Mouse (Mus musculus): ENCODE data around the gene Lama1. TPM values are rescaled to one million over a fixed set of nuclear protein-coding genes. Genes with fewer than 3 reads are reported as not detected.

The Lama1 gene
- polyA plus RNA-seq, 1 experiment: not detected

DNA sequence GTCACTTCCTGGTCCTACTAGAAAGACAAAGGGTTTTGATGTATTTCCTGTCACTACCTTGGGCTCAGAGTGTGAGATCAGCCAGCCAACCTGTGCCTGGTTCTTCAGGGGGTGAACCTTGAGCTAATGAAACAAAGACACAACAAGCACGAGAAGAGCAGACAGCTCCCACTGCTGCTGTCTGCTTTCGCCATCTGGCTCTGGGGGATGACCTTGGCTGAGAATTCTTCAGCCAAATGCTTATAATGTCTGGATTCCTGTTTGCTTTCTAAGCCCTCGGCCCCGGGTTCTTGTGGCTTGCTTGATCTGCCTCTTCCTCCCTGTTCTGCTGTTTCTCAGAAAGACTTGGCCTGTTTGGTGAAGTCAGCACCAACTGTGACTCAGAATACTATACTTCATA lies 6.4 kb upstream of the Lama1 start:
- Histone ChIP-seq H3K4me1 (ENCODE audit: control insufficient read depth) (no peaks in the 10 kb centered on the region), H3K36me3 (ENCODE audit: control insufficient read depth) (no peaks in the 10 kb centered on the region), H3K27me3 (ENCODE audit: control insufficient read depth) (no peaks in the 10 kb centered on the region), H3K4me3 (replicated peaks) (no peak overlapping the region), H3K9me3 (ENCODE audit: control insufficient read depth, low read length) (no peaks in the 10 kb centered on the region)
- no peak for TF ChIP-seq TAL1 (IDR thresholded peaks at IDR 0.05; ENCODE audit: low read length)

DNA sequence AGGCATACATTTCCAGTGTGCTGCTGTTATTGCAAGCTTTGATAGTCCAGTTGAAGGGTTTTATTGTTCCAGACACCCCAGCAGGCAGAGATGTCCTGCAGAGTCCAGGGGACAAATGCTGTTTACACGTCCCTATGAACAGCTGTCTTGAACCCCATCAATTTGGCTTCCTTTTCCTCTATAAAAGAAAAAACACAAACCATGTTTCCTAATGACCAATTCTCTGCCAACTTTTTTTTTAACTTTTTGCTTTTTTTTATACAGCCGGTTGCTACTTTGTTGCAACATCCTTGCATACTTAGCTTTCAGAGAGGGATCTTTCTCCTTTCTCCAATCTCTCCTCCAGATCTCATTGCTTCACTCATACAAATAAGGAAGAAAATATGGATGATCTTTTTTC lies 4.4 kb upstream of the Lama1 start:
- no peak overlapping the region for H3K4me3 ChIP-seq (replicated peaks)
- no peaks in the 10 kb centered on the region for H3K9me3 ChIP-seq (ENCODE audit: control insufficient read depth, low read length)
- H3K36me3 ChIP-seq (ENCODE audit: control insufficient read depth): no peaks in the 10 kb centered on the region

DNA sequence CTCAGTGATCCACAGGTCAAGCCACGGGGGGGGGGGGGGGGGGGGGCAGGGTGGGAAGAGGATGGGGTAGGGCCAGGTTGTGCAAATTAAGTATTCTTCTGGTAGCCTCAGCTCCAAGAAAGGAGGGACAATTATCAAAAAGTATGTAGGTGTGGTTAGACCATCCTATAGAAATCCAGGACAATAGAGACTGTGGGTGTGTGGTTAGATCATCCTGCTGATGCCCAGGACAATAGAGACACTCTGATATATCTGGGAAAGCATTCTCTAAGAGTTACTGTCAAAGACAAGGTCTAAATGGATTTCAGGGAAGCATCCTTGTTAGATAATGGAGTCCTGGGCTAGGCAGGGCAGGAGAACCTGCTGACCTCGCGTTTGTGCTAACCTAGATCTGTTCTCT lies 3.2 kb upstream of the Lama1 start:
- TF ChIP-seq GATA1 (IDR thresholded peaks at IDR 0.05; ENCODE audit: low read length): no peak
- TF ChIP-seq TAL1 (IDR thresholded peaks at IDR 0.05; ENCODE audit: low read length): no peak
- H3K4me3 ChIP-seq (replicated peaks): no peak overlapping the region
- H3K4me1 ChIP-seq (ENCODE audit: control insufficient read depth): no peaks in the 10 kb centered on the region
- H3K27me3 ChIP-seq (ENCODE audit: control insufficient read depth): peaks cover 21% of the 10 kb centered on the region
- H3K36me3 ChIP-seq (ENCODE audit: control insufficient read depth): no peaks in the 10 kb centered on the region
- H3K9me3 ChIP-seq (ENCODE audit: control insufficient read depth, low read length): no peaks in the 10 kb centered on the region

More for the DNA sequence above, 4.4 kb upstream of the Lama1 start:
- Histone ChIP-seq H3K4me1 (ENCODE audit: control insufficient read depth) (no peaks in the 10 kb centered on the region), H3K27me3 (ENCODE audit: control insufficient read depth) (peaks cover 10% of the 10 kb centered on the region)
- TF ChIP-seq TAL1 (IDR thresholded peaks at IDR 0.05; ENCODE audit: low read length): no peak
- TF ChIP-seq GATA1 (IDR thresholded peaks at IDR 0.05; ENCODE audit: low read length): no peak

DNA sequence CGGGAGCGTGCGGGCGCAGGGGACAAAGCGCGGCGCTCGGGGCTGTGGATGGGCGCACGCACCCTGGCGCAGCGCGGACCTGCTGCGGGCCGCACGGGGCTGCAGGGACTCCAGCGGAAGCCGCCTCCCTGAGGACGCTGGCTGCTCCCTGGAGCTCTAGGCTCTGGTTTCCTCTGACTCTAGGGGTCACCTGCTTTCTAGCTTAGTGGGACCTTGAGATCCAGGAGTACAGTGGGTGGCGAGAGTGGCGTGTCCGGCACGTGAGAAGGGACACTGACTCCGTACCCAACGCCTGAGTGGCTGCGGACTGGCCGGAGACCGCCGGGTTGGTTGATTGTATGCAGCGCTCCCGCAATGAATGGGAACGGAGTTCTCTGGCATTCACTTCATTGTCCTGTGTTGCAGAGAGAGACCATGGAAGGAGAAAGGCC lies 417 bp downstream of the Lama1 start:
- TF ChIP-seq GATA1 (IDR thresholded peaks at IDR 0.05; ENCODE audit: low read length) (no peak), TAL1 (IDR thresholded peaks at IDR 0.05; ENCODE audit: low read length) (no peak)
- H3K36me3 ChIP-seq (ENCODE audit: control insufficient read depth): no peaks in the 10 kb centered on the region
- peak overlapping the region; percentile 51 for H3K4me3 ChIP-seq (replicated peaks)
- peaks cover 24% of the 10 kb centered on the region for H3K27me3 ChIP-seq (ENCODE audit: control insufficient read depth)
- no peaks in the 10 kb centered on the region for H3K4me1 ChIP-seq (ENCODE audit: control insufficient read depth)
- H3K9me3 ChIP-seq (ENCODE audit: control insufficient read depth, low read length): no peaks in the 10 kb centered on the region

DNA sequence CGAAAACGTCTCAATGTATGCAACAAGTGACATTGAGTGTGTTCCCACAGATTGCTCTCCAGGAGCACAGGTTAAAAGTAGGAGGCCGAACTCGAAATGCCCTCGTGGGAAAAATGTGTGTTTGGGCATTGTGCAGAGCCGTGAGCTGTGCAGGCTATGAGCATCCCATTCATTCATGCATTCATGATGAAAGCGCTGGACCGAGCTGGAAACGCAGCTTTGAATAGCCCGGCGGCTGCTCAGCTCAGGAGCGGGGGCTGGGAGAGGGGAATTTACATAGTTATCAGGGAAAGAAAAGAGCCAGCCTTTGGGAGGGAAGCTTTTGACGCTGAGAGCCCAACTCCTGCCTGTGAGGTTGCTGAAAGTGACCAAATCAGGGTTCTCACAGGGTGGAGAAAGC lies 1.2 kb downstream of the Lama1 start:
- no peaks in the 10 kb centered on the region for H3K36me3 ChIP-seq (ENCODE audit: control insufficient read depth)
- H3K4me3 ChIP-seq (replicated peaks): no peak overlapping the region
- no peaks in the 10 kb centered on the region for H3K9me3 ChIP-seq (ENCODE audit: control insufficient read depth, low read length)
- no peaks in the 10 kb centered on the region for H3K4me1 ChIP-seq (ENCODE audit: control insufficient read depth)
- H3K27me3 ChIP-seq (ENCODE audit: control insufficient read depth): peaks cover 24% of the 10 kb centered on the region
- TF ChIP-seq TAL1 (IDR thresholded peaks at IDR 0.05; ENCODE audit: low read length): no peak
- no peak for TF ChIP-seq GATA1 (IDR thresholded peaks at IDR 0.05; ENCODE audit: low read length)

DNA sequence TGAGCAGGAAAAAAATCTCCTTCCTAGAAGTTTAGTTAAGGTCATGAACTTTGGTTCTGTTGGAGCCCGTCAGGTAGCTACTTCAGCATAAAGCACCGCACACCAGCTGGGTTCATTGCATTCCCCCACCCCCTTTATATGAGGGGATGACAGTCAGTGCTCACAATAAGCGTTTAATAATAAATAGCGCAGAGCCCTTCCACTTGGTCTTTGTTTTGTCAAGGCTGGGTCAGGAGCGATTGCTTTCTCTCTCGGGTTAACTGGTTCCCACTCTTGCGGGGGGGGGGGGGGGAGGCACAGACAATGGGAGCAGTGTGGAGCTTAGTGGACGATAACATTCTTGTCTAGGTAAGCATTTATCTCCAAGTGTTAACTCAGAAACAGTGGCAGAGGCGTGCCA lies 4.7 kb downstream of the Lama1 start:
- Histone ChIP-seq H3K27me3 (ENCODE audit: control insufficient read depth) (peaks cover 22% of the 10 kb centered on the region), H3K9me3 (ENCODE audit: control insufficient read depth, low read length) (no peaks in the 10 kb centered on the region), H3K4me3 (replicated peaks) (no peak overlapping the region), H3K36me3 (ENCODE audit: control insufficient read depth) (no peaks in the 10 kb centered on the region), H3K4me1 (ENCODE audit: control insufficient read depth) (no peaks in the 10 kb centered on the region)
- TF ChIP-seq TAL1 (IDR thresholded peaks at IDR 0.05; ENCODE audit: low read length): no peak
- no peak for TF ChIP-seq GATA1 (IDR thresholded peaks at IDR 0.05; ENCODE audit: low read length)

DNA sequence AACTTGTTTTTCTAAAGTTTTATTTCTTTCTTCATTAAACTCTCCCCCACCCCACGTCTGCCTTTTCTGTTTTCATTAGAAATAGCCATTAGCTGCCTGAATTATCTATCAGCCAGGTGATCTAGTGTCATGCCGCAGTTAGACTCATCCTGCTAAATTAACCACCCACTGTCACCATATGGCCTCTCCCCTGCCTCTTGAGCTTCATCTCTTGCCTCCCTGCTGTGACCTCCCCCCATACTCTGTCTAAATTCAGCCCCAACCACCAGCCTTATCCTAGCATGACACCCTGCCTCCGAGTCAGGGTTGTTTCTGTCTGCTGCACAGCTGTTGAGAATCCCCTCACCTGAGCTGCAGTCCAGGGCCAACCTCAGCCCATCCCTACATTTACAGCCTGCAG lies 5.9 kb downstream of the Lama1 start:
- TF ChIP-seq TAL1 (IDR thresholded peaks at IDR 0.05; ENCODE audit: low read length) (no peak), GATA1 (IDR thresholded peaks at IDR 0.05; ENCODE audit: low read length) (no peak)
- Histone ChIP-seq H3K36me3 (ENCODE audit: control insufficient read depth) (no peaks in the 10 kb centered on the region), H3K4me3 (replicated peaks) (no peak overlapping the region), H3K27me3 (ENCODE audit: control insufficient read depth) (peaks cover 11% of the 10 kb centered on the region), H3K4me1 (ENCODE audit: control insufficient read depth) (no peaks in the 10 kb centered on the region), H3K9me3 (ENCODE audit: control insufficient read depth, low read length) (no peaks in the 10 kb centered on the region)

DNA sequence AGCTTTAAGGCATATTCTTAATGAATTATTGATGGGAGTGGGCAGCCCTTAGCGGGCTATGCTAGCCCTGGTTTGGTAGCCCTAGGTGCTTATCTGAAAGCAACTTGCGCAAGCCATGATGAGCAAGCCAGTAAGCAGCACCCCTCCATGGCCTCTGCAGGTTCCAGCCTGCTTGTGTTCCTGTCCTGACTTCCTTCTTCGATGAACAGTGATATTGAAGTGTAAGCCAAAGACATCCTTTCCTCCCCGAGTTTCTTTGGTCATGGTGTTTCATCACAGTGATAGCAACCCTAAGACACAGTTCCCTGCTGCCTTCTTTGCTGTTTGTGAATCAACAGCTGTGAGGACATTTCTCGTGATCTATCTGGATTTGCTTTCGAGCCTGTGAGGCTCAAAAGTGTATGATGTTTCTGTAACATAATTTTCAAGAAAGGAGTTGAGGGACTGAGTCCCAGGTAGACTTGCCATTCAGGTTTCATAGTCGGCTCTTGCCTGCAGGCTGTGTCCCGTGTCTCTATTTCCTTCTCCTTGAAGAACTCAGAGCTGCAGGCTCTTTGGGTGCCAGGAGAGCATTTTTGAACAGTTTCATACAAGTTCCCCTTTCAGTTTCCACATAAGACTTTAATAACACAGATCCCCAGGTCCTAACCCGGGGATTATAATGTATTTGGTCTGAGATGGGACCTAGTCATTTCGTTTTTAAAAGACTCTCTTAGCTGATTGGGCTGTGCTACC lies 8.1 kb downstream of the Lama1 start:
- no peaks in the 10 kb centered on the region for H3K36me3 ChIP-seq (ENCODE audit: control insufficient read depth)
- TF ChIP-seq TAL1 (IDR thresholded peaks at IDR 0.05; ENCODE audit: low read length) (no peak), GATA1 (IDR thresholded peaks at IDR 0.05; ENCODE audit: low read length) (no peak)
- H3K4me1 ChIP-seq (ENCODE audit: control insufficient read depth): no peaks in the 10 kb centered on the region
- no peak overlapping the region for H3K4me3 ChIP-seq (replicated peaks)
- H3K27me3 ChIP-seq (ENCODE audit: control insufficient read depth): no peaks in the 10 kb centered on the region
- H3K9me3 ChIP-seq (ENCODE audit: control insufficient read depth, low read length): no peaks in the 10 kb centered on the region

DNA sequence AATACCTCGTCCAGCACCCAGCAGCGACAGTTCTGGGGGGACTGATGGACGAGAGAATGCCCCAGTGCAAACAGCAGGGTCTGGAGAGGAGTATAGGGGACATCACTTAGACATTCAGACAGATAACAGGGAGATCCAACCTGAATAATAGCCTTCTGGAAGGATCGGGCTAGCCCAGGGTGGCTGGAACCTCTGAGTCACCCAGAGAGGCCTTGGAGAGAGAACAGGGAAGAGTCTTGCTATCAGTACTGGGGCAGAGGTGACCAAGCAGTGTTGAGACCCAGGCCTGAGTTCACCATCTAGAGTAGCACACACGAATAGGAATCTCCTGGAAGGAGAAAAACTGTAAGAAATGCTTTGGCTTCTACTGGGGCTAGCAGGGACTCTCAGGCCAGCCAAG lies 9.3 kb downstream of the Lama1 start:
- Histone ChIP-seq H3K4me1 (ENCODE audit: control insufficient read depth) (no peaks in the 10 kb centered on the region), H3K27me3 (ENCODE audit: control insufficient read depth) (no peaks in the 10 kb centered on the region), H3K9me3 (ENCODE audit: control insufficient read depth, low read length) (no peaks in the 10 kb centered on the region), H3K4me3 (replicated peaks) (no peak overlapping the region), H3K36me3 (ENCODE audit: control insufficient read depth) (no peaks in the 10 kb centered on the region)
- TF ChIP-seq TAL1 (IDR thresholded peaks at IDR 0.05; ENCODE audit: low read length) (no peak), GATA1 (IDR thresholded peaks at IDR 0.05; ENCODE audit: low read length) (no peak)

All from erythroblast, embryonic 14.5 days (primary cell).